Mouse (Mus musculus): ENCODE measurements around the gene Pappa. TPM values are rescaled to one million over a fixed set of nuclear protein-coding genes. Genes with fewer than 3 reads are reported as not detected.

Pappa gene
- polyA plus RNA-seq, 1 experiment from 2014 or later: 0.80 TPM

- no peak overlapping the region for H3K4me2 ChIP-seq (replicated peaks)
- H3K4me1 ChIP-seq (replicated peaks; ENCODE audit: control insufficient read depth, insufficient read depth, low read length): no peaks in the 10 kb centered on the region
- no peak for DNase-seq (ENCODE audit: low spot score)
- no peak overlapping the region for H3K4me3 ChIP-seq (replicated peaks; ENCODE audit: low read length)
- no peak for ATAC-seq (ENCODE audit: low FRiP score)
- no peaks in the 10 kb centered on the region for H3K36me3 ChIP-seq (replicated peaks; ENCODE audit: control insufficient read depth, insufficient read depth)
- WGBS: 26% methylated on average over 10 of the region's 10 CpGs
- H3K27ac ChIP-seq: no peak overlapping the region
- H3K27me3 ChIP-seq (ENCODE audit: control insufficient read depth, insufficient read depth, low read length): no peaks in the 10 kb centered on the region
- H3K9ac ChIP-seq: no peak overlapping the region
- no peaks in the 10 kb centered on the region for H3K9me3 ChIP-seq (ENCODE audit: control insufficient read depth, low read length)
Observed at GRCm38 (mm10) chr4:65278451-65279271, 154.7 kb downstream of the Pappa start.

- H3K4me2 ChIP-seq (replicated peaks): no peak overlapping the region
- H3K27ac ChIP-seq: no peak overlapping the region
- WGBS: 61% methylated on average over 4 of the region's 4 CpGs
- H3K27me3 ChIP-seq (ENCODE audit: control insufficient read depth, insufficient read depth, low read length): no peaks in the 10 kb centered on the region
- no peak overlapping the region for H3K9ac ChIP-seq
- DNase-seq (ENCODE audit: low spot score) (no peak), ATAC-seq (ENCODE audit: low FRiP score) (no peak)
- no peaks in the 10 kb centered on the region for H3K4me1 ChIP-seq (replicated peaks; ENCODE audit: control insufficient read depth, insufficient read depth, low read length)
- H3K36me3 ChIP-seq (replicated peaks; ENCODE audit: control insufficient read depth, insufficient read depth): no peaks in the 10 kb centered on the region
- H3K9me3 ChIP-seq (ENCODE audit: control insufficient read depth, low read length): no peaks in the 10 kb centered on the region
- no peak overlapping the region for H3K4me3 ChIP-seq (replicated peaks; ENCODE audit: low read length)
Observed at GRCm38 (mm10) chr4:65279272-65279653, 155.3 kb downstream of the Pappa start.

- H3K27ac ChIP-seq: no peak overlapping the region
- DNase-seq (ENCODE audit: low spot score) (peak; percentile 51), ATAC-seq (ENCODE audit: low FRiP score) (peak; percentile 62; the same call in 1 of the 2 replicates)
- H3K36me3 ChIP-seq (replicated peaks; ENCODE audit: control insufficient read depth, insufficient read depth): no peaks in the 10 kb centered on the region
- H3K9ac ChIP-seq: no peak overlapping the region
- H3K4me1 ChIP-seq (replicated peaks; ENCODE audit: control insufficient read depth, insufficient read depth, low read length): no peaks in the 10 kb centered on the region
- H3K4me3 ChIP-seq (replicated peaks; ENCODE audit: low read length): no peak overlapping the region
- no peaks in the 10 kb centered on the region for H3K27me3 ChIP-seq (ENCODE audit: control insufficient read depth, insufficient read depth, low read length)
- 2% methylated on average over 7 of the region's 7 CpGs for WGBS
- H3K9me3 ChIP-seq (ENCODE audit: control insufficient read depth, low read length): no peaks in the 10 kb centered on the region
- 0 out of 2 replicates have a peak overlapping the region, but pooled peaks have one; percentile 9 for H3K4me2 ChIP-seq (replicated peaks)
Observed at GRCm38 (mm10) chr4:65279979-65280677, 156.2 kb downstream of the Pappa start.

DNA sequence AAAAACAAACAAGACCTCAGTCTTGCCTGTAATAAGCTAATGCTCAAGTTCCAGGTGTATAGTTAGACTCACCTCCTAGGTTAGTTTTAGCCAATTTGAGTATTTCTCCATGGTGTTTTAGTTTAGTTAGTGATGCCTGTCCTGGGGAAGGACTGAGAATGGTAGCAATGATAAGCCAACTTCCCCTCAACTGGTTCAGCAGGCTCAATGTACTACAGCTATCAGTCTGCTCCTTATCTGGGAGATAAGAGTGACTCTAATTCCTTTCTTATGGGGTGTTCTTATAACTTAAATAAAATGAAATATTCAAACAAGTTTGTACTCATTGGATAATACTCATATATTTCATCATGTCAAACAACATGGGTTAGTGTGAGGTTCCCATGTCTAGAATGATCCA, 156.9 kb downstream of the Pappa start:
- Histone ChIP-seq H3K27me3 (ENCODE audit: control insufficient read depth, insufficient read depth, low read length) (no peaks in the 10 kb centered on the region), H3K4me1 (replicated peaks; ENCODE audit: control insufficient read depth, insufficient read depth, low read length) (no peaks in the 10 kb centered on the region), H3K9me3 (ENCODE audit: control insufficient read depth, low read length) (no peaks in the 10 kb centered on the region), H3K27ac (no peak overlapping the region), H3K9ac (no peak overlapping the region), H3K4me2 (replicated peaks) (no peak overlapping the region), H3K36me3 (replicated peaks; ENCODE audit: control insufficient read depth, insufficient read depth) (no peaks in the 10 kb centered on the region), H3K4me3 (replicated peaks; ENCODE audit: low read length) (no peak overlapping the region)
- DNase-seq (ENCODE audit: low spot score) (no peak), ATAC-seq (ENCODE audit: low FRiP score) (no peak)

- no peak for ATAC-seq (ENCODE audit: low FRiP score)
- H3K4me3 ChIP-seq (replicated peaks; ENCODE audit: low read length): no peak overlapping the region
- 93% methylated on average over 2 of the region's 2 CpGs for WGBS
Observed at GRCm38 (mm10) chr4:65283611-65284010, 159.6 kb downstream of the Pappa start.

GRCm38 (mm10) chr4:65285165-65285564, 161.2 kb downstream of the Pappa start:
- H3K4me2 ChIP-seq (replicated peaks): no peak overlapping the region
- no peaks in the 10 kb centered on the region for H3K27me3 ChIP-seq (ENCODE audit: control insufficient read depth, insufficient read depth, low read length)
- no peak overlapping the region for H3K27ac ChIP-seq
- no peak for ATAC-seq (ENCODE audit: low FRiP score)
- H3K36me3 ChIP-seq (replicated peaks; ENCODE audit: control insufficient read depth, insufficient read depth): no peaks in the 10 kb centered on the region
- H3K4me1 ChIP-seq (replicated peaks; ENCODE audit: control insufficient read depth, insufficient read depth, low read length): no peaks in the 10 kb centered on the region
- DNase-seq (ENCODE audit: low spot score): no peak
- WGBS: 81% methylated on average over 1 of the region's 1 CpGs
- H3K4me3 ChIP-seq (replicated peaks; ENCODE audit: low read length): no peak overlapping the region
- no peaks in the 10 kb centered on the region for H3K9me3 ChIP-seq (ENCODE audit: control insufficient read depth, low read length)
- H3K9ac ChIP-seq: no peak overlapping the region

More at GRCm38 (mm10) chr4:65283611-65284010, 159.6 kb downstream of the Pappa start:
- H3K9ac ChIP-seq: no peak overlapping the region
- DNase-seq (ENCODE audit: low spot score): no peak
- no peaks in the 10 kb centered on the region for H3K4me1 ChIP-seq (replicated peaks; ENCODE audit: control insufficient read depth, insufficient read depth, low read length)
- no peaks in the 10 kb centered on the region for H3K36me3 ChIP-seq (replicated peaks; ENCODE audit: control insufficient read depth, insufficient read depth)
- H3K9me3 ChIP-seq (ENCODE audit: control insufficient read depth, low read length): no peaks in the 10 kb centered on the region
- H3K27ac ChIP-seq: no peak overlapping the region
- no peak overlapping the region for H3K4me2 ChIP-seq (replicated peaks)
- no peaks in the 10 kb centered on the region for H3K27me3 ChIP-seq (ENCODE audit: control insufficient read depth, insufficient read depth, low read length)

GRCm38 (mm10) chr4:65289247-65289646, 165.3 kb downstream of the Pappa start:
- Histone ChIP-seq H3K27ac (no peak overlapping the region), H3K27me3 (ENCODE audit: control insufficient read depth, insufficient read depth, low read length) (no peaks in the 10 kb centered on the region), H3K36me3 (replicated peaks; ENCODE audit: control insufficient read depth, insufficient read depth) (no peaks in the 10 kb centered on the region), H3K4me2 (replicated peaks) (no peak overlapping the region), H3K4me3 (replicated peaks; ENCODE audit: low read length) (no peak overlapping the region), H3K4me1 (replicated peaks; ENCODE audit: control insufficient read depth, insufficient read depth, low read length) (no peaks in the 10 kb centered on the region), H3K9me3 (ENCODE audit: control insufficient read depth, low read length) (no peaks in the 10 kb centered on the region), H3K9ac (no peak overlapping the region)
- WGBS: 54% methylated on average over 3 of the region's 3 CpGs
- no peak for DNase-seq (ENCODE audit: low spot score)
- ATAC-seq (ENCODE audit: low FRiP score): no peak

GRCm38 (mm10) chr4:65295741-65296140, 171.8 kb downstream of the Pappa start:
- peaks cover 8% of the 10 kb centered on the region for H3K27me3 ChIP-seq (ENCODE audit: control insufficient read depth, insufficient read depth, low read length)
- no peak overlapping the region for H3K9ac ChIP-seq
- H3K4me3 ChIP-seq (replicated peaks; ENCODE audit: low read length): no peak overlapping the region
- no peak overlapping the region for H3K4me2 ChIP-seq (replicated peaks)
- H3K27ac ChIP-seq: no peak overlapping the region
- WGBS: 58% methylated on average over 1 of the region's 1 CpGs
- no peaks in the 10 kb centered on the region for H3K4me1 ChIP-seq (replicated peaks; ENCODE audit: control insufficient read depth, insufficient read depth, low read length)
- DNase-seq (ENCODE audit: low spot score): no peak
- ATAC-seq (ENCODE audit: low FRiP score): no peak
- H3K36me3 ChIP-seq (replicated peaks; ENCODE audit: control insufficient read depth, insufficient read depth): no peaks in the 10 kb centered on the region
- no peaks in the 10 kb centered on the region for H3K9me3 ChIP-seq (ENCODE audit: control insufficient read depth, low read length)

DNA sequence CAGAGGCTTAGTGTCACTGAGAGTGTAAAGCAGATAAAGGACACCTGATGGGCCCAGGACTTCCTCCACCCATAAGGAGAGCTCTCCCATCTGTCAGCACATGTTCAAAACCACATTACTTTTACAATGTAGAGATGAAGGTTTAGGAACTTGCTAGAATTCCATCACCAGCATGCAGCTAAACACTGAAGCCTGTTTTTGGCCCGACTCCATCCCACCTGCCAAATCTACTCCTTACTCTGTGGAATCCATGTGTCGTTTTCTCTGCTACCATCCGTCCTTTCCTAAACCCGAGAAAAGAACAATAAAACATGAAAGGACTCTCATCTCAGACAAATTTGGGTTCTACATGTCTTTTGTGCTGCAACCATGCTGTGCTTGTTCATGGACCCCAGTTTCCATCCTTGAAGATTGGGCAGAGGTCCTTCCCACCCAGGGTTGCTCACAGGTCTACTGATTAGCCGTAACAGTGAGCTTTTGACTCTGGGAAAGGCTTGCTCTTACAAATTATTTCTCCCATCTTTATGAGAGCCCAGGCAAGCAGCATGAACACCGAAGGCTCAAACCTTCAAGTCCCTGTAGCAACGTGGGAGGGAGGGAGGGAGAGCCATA, 172.5 kb downstream of the Pappa start:
- DNase-seq (ENCODE audit: low spot score) (no peak), ATAC-seq (ENCODE audit: low FRiP score) (no peak)
- Histone ChIP-seq H3K9ac (no peak overlapping the region), H3K4me3 (replicated peaks; ENCODE audit: low read length) (no peak overlapping the region), H3K27me3 (ENCODE audit: control insufficient read depth, insufficient read depth, low read length) (peaks cover 8% of the 10 kb centered on the region), H3K27ac (no peak overlapping the region), H3K4me1 (replicated peaks; ENCODE audit: control insufficient read depth, insufficient read depth, low read length) (no peaks in the 10 kb centered on the region), H3K9me3 (ENCODE audit: control insufficient read depth, low read length) (no peaks in the 10 kb centered on the region), H3K36me3 (replicated peaks; ENCODE audit: control insufficient read depth, insufficient read depth) (no peaks in the 10 kb centered on the region), H3K4me2 (replicated peaks) (no peak overlapping the region)
- WGBS: 15% methylated on average over 7 of the region's 7 CpGs

Data from hindbrain, embryonic 14.5 days (tissue).